ENCODE assay signal across 17 mouse cellular contexts in the genomic region with DNA sequence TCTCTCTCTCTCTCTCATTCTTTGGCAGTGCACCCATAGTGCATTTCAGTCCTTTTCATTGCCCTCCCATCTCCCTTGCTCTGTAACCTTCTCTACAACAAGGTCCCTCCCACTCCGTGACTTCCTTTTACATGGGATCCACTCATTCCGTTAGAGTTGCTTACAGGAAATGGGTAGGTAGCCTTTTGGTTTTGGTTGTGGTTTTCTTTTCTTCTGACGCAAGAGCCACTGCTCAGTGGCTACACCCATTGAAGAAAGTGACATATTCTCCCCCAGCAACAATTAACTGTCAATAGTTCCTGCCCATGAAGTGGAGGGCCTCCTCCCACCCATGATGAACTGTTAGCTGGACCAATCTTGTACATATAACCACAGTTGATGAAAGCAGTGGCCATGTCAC.
A peak's percentile ranks its signal among the peaks of the same experiment; 100 is the strongest.
DNase-seq lines count a peak whose midpoint lies in the region; ATAC-seq lines count a peak whose summit lies in the region.
"Had no signal": no experiment of that assay in that cellular context is flagged by ENCODE, and none has a peak within 500 bp of the region (broad histone marks: within the 10 kb centered on the region; RNA-seq: fewer than 3 reads in every experiment).

No protein-coding gene starts in this region.

- WGBS in forebrain, embryonic 11.5 days: 88% methylated on average over 3 of the region's 3 CpGs

- H3K4me1 ChIP-seq in forebrain, embryonic 11.5 days (replicated peaks; ENCODE audit: control insufficient read depth, insufficient read depth, low read length): peaks cover 16% of the 10 kb centered on the region; the same call in 1 of the 2 replicates
- H3K4me1 ChIP-seq: embryonic facial prominence, embryonic 15.5 days had no signal

- H3K4me3 ChIP-seq in forebrain, embryonic 11.5 days (ENCODE audit: low read depth, low read length): no peak overlapping the region
- H3K4me3 ChIP-seq: embryonic facial prominence, embryonic 15.5 days; heart, embryonic 15.5 days; hindbrain, embryonic 13.5 days; myocyte had no signal

- H3K27me3 ChIP-seq in forebrain, embryonic 11.5 days (ENCODE audit: control insufficient read depth, insufficient read depth, low read length): no peaks in the 10 kb centered on the region
- H3K27me3 ChIP-seq: embryonic facial prominence, embryonic 15.5 days; heart, embryonic 15.5 days; hindbrain, embryonic 13.5 days had no signal

- peak overlapping the region; percentile 66 for H3K27ac ChIP-seq in forebrain, embryonic 11.5 days (ENCODE audit: low read depth, low read length)
- H3K27ac ChIP-seq: embryonic facial prominence, embryonic 15.5 days; heart, embryonic 15.5 days had no signal

- peak; percentile 89 for DNase-seq in 416B (ENCODE audit: low read depth)
- DNase-seq in CD4-positive, CD25-positive, alpha-beta regulatory T cell, adult 2 months (ENCODE audit: low read depth, low spot score): peak; percentile 78
- DNase-seq in forebrain, embryonic 11.5 days (ENCODE audit: low spot score): no peak
- DNase-seq in frontal cortex, adult 2 months (ENCODE audit: extremely low spot score in 1 of 2, low spot score in 1 of 2): no peak
- DNase-seq in cerebellum, adult 8-10 months: no peak
- no peak for DNase-seq in spleen, postnatal 4 days (ENCODE audit: low spot score in 2 of 2)
- no peak for DNase-seq in gastrocnemius, postnatal 25 days
- DNase-seq: cerebellum, adult 11-12 months; heart, adult 18-20 months; kidney, postnatal 10 days; lung, embryonic 14.5 days had no signal

- H3K9ac ChIP-seq in forebrain, embryonic 11.5 days (ENCODE audit: low read length): no peak overlapping the region
- H3K9ac ChIP-seq: embryonic facial prominence, embryonic 15.5 days; heart, embryonic 15.5 days; hindbrain, embryonic 13.5 days; lung, embryonic 14.5 days had no signal

- H3K36me3 ChIP-seq in forebrain, embryonic 11.5 days (ENCODE audit: control insufficient read depth, insufficient read depth, low read length): no peaks in the 10 kb centered on the region
- H3K36me3 ChIP-seq: embryonic facial prominence, embryonic 15.5 days; heart, embryonic 15.5 days; hindbrain, embryonic 13.5 days had no signal

- ATAC-seq in forebrain, embryonic 11.5 days (replicated peaks; ENCODE audit: low FRiP score): no peak
- peak; percentile 95 for ATAC-seq in inflammation-experienced regulatory T-cells, adult 6 months
- ATAC-seq: intestine, postnatal 0 days had no signal

- no peaks in the 10 kb centered on the region for H3K9me3 ChIP-seq in forebrain, embryonic 11.5 days (ENCODE audit: control insufficient read depth, low read length)
- H3K9me3 ChIP-seq: embryonic facial prominence, embryonic 15.5 days; heart, embryonic 15.5 days; hindbrain, embryonic 13.5 days had no signal

- no peak overlapping the region for H3K4me2 ChIP-seq in forebrain, embryonic 11.5 days (ENCODE audit: low read depth, low read length, severe bottlenecking)
- H3K4me2 ChIP-seq: embryonic facial prominence, embryonic 15.5 days; heart, embryonic 15.5 days; hindbrain, embryonic 13.5 days; lung, embryonic 14.5 days had no signal

Comparison
In these comparisons a context has a peak if more than half of its experiments do, and no peak if none do; other contexts are left out.
1. DNase-seq: peak in 416B (single experiment) and CD4-positive, CD25-positive, alpha-beta regulatory T cell, adult 2 months (single experiment); none in forebrain, embryonic 11.5 days (single experiment), frontal cortex, adult 2 months (0 of 2), cerebellum, adult 8-10 months (single experiment), spleen, postnatal 4 days (0 of 2) and gastrocnemius, postnatal 25 days (single experiment).